Mouse (Mus musculus) embryonic facial prominence, embryonic 13.5 days (tissue): ENCODE measurements around the gene Rab5a. TPM values are rescaled to one million over a fixed set of nuclear protein-coding genes. Genes with fewer than 3 reads are reported as not detected.
"Not testable (repeated sequence)": the region's sequence is repeated elsewhere in the genome, so short reads cannot be mapped to it uniquely, and the experiment has no call there.

Experiments
- ATAC-seq: fragments of 200-750 bp; cut with Nextera tagmentation; 2 replicates; pipeline ENCODE4 v1.8.0; 2017; ENCODE audit warnings: low read depth; ENCODE audit not compliant: insufficient number of reproducible peaks, insufficient read depth, low FRiP score, low TSS enrichment
- H3K27ac ChIP-seq: fragments of 300-500 bp; sonication (generic); 2 replicates; pipeline ENCODE4 v1.5.1; 2015; ENCODE audit warnings: moderate library complexity, mild to moderate bottlenecking, inconsistent platforms
- H3K27me3 ChIP-seq: fragments of 300-500 bp; sonication (generic); 2 replicates; pipeline ENCODE4 v1.6.1; 2015; ENCODE audit warnings: mild to moderate bottlenecking, inconsistent platforms
- H3K36me3 ChIP-seq: fragments of 300-500 bp; sonication (generic); 2 replicates; pipeline ENCODE4 v1.6.1; 2015; ENCODE audit warnings: mild to moderate bottlenecking, inconsistent platforms
- H3K4me1 ChIP-seq: fragments of 300-500 bp; sonication (generic); 2 replicates; pipeline ENCODE4 v1.6.1; 2015; ENCODE audit warnings: inconsistent platforms
- H3K4me2 ChIP-seq: fragments of 300-500 bp; sonication (generic); 2 replicates; pipeline ENCODE4 v1.6.1; 2015; ENCODE audit warnings: moderate library complexity, mild to moderate bottlenecking, inconsistent platforms
- H3K4me3 ChIP-seq: fragments of 300-500 bp; sonication (generic); 2 replicates; pipeline ENCODE4 v1.5.1; 2015; ENCODE audit warnings: mild to moderate bottlenecking, inconsistent platforms
- H3K9ac ChIP-seq: fragments of 300-500 bp; sonication (generic); 2 replicates; pipeline ENCODE4 v1.6.1; 2015; ENCODE audit warnings: mild to moderate bottlenecking, inconsistent platforms
- H3K9me3 ChIP-seq: fragments of 300-500 bp; sonication (generic); 2 replicates; pipeline ENCODE4 v1.6.1; 2016; ENCODE audit warnings: inconsistent platforms
- WGBS: fragments of 180-500 bp; shearing (Covaris S2); methylation state at CpG from one replicate; pipeline ENCODE4 v1.1.7; 2015; ENCODE audit warnings: mixed read lengths; 5-methylcytosine and 5-hydroxymethylcytosine counted together
- polyA plus RNA-seq: library from polyadenylated mRNA; unstranded; fragments of >200 nt; fragmentation: Nextera tagmentation; extraction: Ambion mirVana; gene quantifications from 2 replicates; pipeline ENCODE4 v1.2.1, GENCODE M21; 2015

Rab5a gene
- polyA plus RNA-seq, 1 experiment from 2014 or later = 81.9 TPM

- Histone ChIP-seq H3K4me3 (no peak overlapping the region), H3K4me1 (no peaks in the 10 kb centered on the region), H3K27me3 (no peaks in the 10 kb centered on the region), H3K27ac (no peak overlapping the region), H3K36me3 (peaks cover 57% of the 10 kb centered on the region), H3K9me3 (no peaks in the 10 kb centered on the region), H3K4me2 (no peak overlapping the region), H3K9ac (no peak overlapping the region)
- WGBS = 88% methylated on average over 4 of the region's 4 CpGs
- ATAC-seq = no peak
Measured at GRCm38 (mm10) chr17:53488291-53489006, 9.4 kb downstream of the Rab5a start.

GRCm38 (mm10) chr17:53489007-53489378 is 10.0 kb downstream of the Rab5a start:
- H3K27me3 ChIP-seq = no peaks in the 10 kb centered on the region
- no peak for ATAC-seq
- H3K9ac ChIP-seq = no peak overlapping the region
- H3K36me3 ChIP-seq = peaks cover 59% of the 10 kb centered on the region
- no peaks in the 10 kb centered on the region for H3K9me3 ChIP-seq
- H3K4me3 ChIP-seq = no peak overlapping the region
- no peaks in the 10 kb centered on the region for H3K4me1 ChIP-seq
- no peak overlapping the region for H3K27ac ChIP-seq
- H3K4me2 ChIP-seq = no peak overlapping the region
- 98% methylated on average over 1 of the region's 1 CpGs for WGBS

GRCm38 (mm10) chr17:53502966-53503365 is 23.9 kb downstream of the Rab5a start:
- WGBS = 96% methylated on average over 2 of the region's 2 CpGs
- H3K4me3 ChIP-seq = no peak overlapping the region
- H3K4me2 ChIP-seq = no peak overlapping the region
- H3K27ac ChIP-seq = no peak overlapping the region
- no peaks in the 10 kb centered on the region for H3K4me1 ChIP-seq
- no peaks in the 10 kb centered on the region for H3K9me3 ChIP-seq
- no peaks in the 10 kb centered on the region for H3K27me3 ChIP-seq
- ATAC-seq = no peak
- peaks cover 64% of the 10 kb centered on the region for H3K36me3 ChIP-seq
- H3K9ac ChIP-seq = no peak overlapping the region

- Histone ChIP-seq H3K4me2 (no peak overlapping the region), H3K9me3 (no peaks in the 10 kb centered on the region), H3K4me1 (0 out of 2 replicates have a peak, but pooled peaks cover 2% of the 10 kb centered on the region), H3K4me3 (no peak overlapping the region), H3K27me3 (no peaks in the 10 kb centered on the region), H3K9ac (no peak overlapping the region), H3K27ac (no peak overlapping the region), H3K36me3 (peaks cover 7% of the 10 kb centered on the region)
- WGBS = 91% methylated on average over 2 of the region's 2 CpGs
- ATAC-seq = no peak
Measured at GRCm38 (mm10) chr17:53512311-53512951, 33.4 kb downstream of the Rab5a start.

- Histone ChIP-seq H3K9ac (no peak overlapping the region), H3K9me3 (no peaks in the 10 kb centered on the region), H3K4me1 (no peaks in the 10 kb centered on the region), H3K4me3 (no peak overlapping the region), H3K27ac (no peak overlapping the region), H3K4me2 (no peak overlapping the region), H3K27me3 (no peaks in the 10 kb centered on the region), H3K36me3 (peaks cover 7% of the 10 kb centered on the region)
- ATAC-seq = no peak
Measured at GRCm38 (mm10) chr17:53519364-53519763, 40.3 kb downstream of the Rab5a start.

GRCm38 (mm10) chr17:53520509-53520908 is 41.5 kb downstream of the Rab5a start:
- Histone ChIP-seq H3K4me2 (no peak overlapping the region), H3K9ac (no peak overlapping the region), H3K4me3 (no peak overlapping the region), H3K27me3 (no peaks in the 10 kb centered on the region), H3K27ac (no peak overlapping the region), H3K36me3 (no peaks in the 10 kb centered on the region; the same call in 1 of the 2 replicates), H3K4me1 (no peaks in the 10 kb centered on the region), H3K9me3 (no peaks in the 10 kb centered on the region)
- ATAC-seq = no peak

- no peaks in the 10 kb centered on the region for H3K9me3 ChIP-seq
- H3K36me3 ChIP-seq = no peaks in the 10 kb centered on the region
- ATAC-seq = no peak
- no peaks in the 10 kb centered on the region for H3K27me3 ChIP-seq
- no peak overlapping the region for H3K9ac ChIP-seq
- no peaks in the 10 kb centered on the region for H3K4me1 ChIP-seq
- WGBS = 85% methylated on average over 2 of the region's 2 CpGs
- no peak overlapping the region for H3K4me2 ChIP-seq
- H3K4me3 ChIP-seq = no peak overlapping the region
- no peak overlapping the region for H3K27ac ChIP-seq
Measured at GRCm38 (mm10) chr17:53528034-53528433, 49.0 kb downstream of the Rab5a start.

GRCm38 (mm10) chr17:53531160-53531559 is 52.1 kb downstream of the Rab5a start:
- H3K4me1 ChIP-seq = no peaks in the 10 kb centered on the region
- H3K27me3 ChIP-seq = no peaks in the 10 kb centered on the region
- no peaks in the 10 kb centered on the region for H3K9me3 ChIP-seq
- H3K9ac ChIP-seq = no peak overlapping the region
- 58% methylated on average over 2 of the region's 2 CpGs for WGBS
- no peak overlapping the region for H3K27ac ChIP-seq
- H3K4me2 ChIP-seq = no peak overlapping the region
- no peak for ATAC-seq
- H3K36me3 ChIP-seq = no peaks in the 10 kb centered on the region
- H3K4me3 ChIP-seq = no peak overlapping the region

GRCm38 (mm10) chr17:53532425-53532824 is 53.4 kb downstream of the Rab5a start:
- H3K27me3 ChIP-seq = no peaks in the 10 kb centered on the region
- H3K4me3 ChIP-seq = no peak overlapping the region
- WGBS = 66% methylated on average over 2 of the region's 2 CpGs
- H3K9ac ChIP-seq = no peak overlapping the region
- H3K9me3 ChIP-seq = no peaks in the 10 kb centered on the region
- H3K27ac ChIP-seq = no peak overlapping the region
- H3K4me2 ChIP-seq = no peak overlapping the region
- no peaks in the 10 kb centered on the region for H3K4me1 ChIP-seq
- H3K36me3 ChIP-seq = no peaks in the 10 kb centered on the region
- ATAC-seq = no peak

GRCm38 (mm10) chr17:53539351-53539750 is 60.3 kb downstream of the Rab5a start, which contains the start of gene Pp2d1:
Gene Pp2d1 (minus strand): TSS chr17:53539451.
- ATAC-seq, H3K27ac ChIP-seq: not testable (repeated sequence)
- 83% methylated on average over 2 of the region's 2 CpGs for WGBS

GRCm38 (mm10) chr17:53542536-53542935 is 63.5 kb downstream of the Rab5a start:
- H3K4me2 ChIP-seq = no peak overlapping the region
- 94% methylated on average over 4 of the region's 4 CpGs for WGBS

More at GRCm38 (mm10) chr17:53539351-53539750, 60.3 kb downstream of the Rab5a start, which contains the start of gene Pp2d1:
- H3K9ac ChIP-seq, H3K4me2 ChIP-seq, H3K4me3 ChIP-seq, H3K27me3 ChIP-seq, H3K36me3 ChIP-seq, H3K4me1 ChIP-seq, H3K9me3 ChIP-seq: not testable (repeated sequence)

More at GRCm38 (mm10) chr17:53542536-53542935, 63.5 kb downstream of the Rab5a start:
- Histone ChIP-seq H3K9ac (no peak overlapping the region), H3K36me3 (no peaks in the 10 kb centered on the region), H3K27ac (peak overlapping the region; percentile 76; the same call in 1 of the 2 replicates), H3K4me3 (no peak overlapping the region), H3K4me1 (peaks cover 6% of the 10 kb centered on the region; the same call in 1 of the 2 replicates), H3K27me3 (no peaks in the 10 kb centered on the region), H3K9me3 (no peaks in the 10 kb centered on the region)
- no peak for ATAC-seq
